Mouse (Mus musculus) lung, embryonic 15.5 days (tissue): ENCODE measurements around the gene Rgma. TPM values are rescaled to one million over a fixed set of nuclear protein-coding genes. Genes with fewer than 3 reads are reported as not detected.
A peak's percentile ranks its signal among the peaks of the same experiment; 100 is the strongest.

Experiments
- ATAC-seq: fragments of 200-750 bp; cut with Nextera tagmentation; 2 replicates; pipeline ENCODE4 v1.8.0; 2017; ENCODE audit warnings: moderate number of reproducible peaks, borderline replicate concordance; ENCODE audit not compliant: low FRiP score, low TSS enrichment; ENCODE audit errors: extremely low read depth
- H3K27ac ChIP-seq: fragments of 300-500 bp; sonication (generic); 2 replicates; pipeline ENCODE4 v1.5.1; 2015; ENCODE audit warnings: moderate library complexity, mild to moderate bottlenecking, inconsistent platforms
- H3K27me3 ChIP-seq: fragments of 300-500 bp; sonication (generic); 2 replicates; pipeline ENCODE4 v1.6.1; 2015; ENCODE audit warnings: inconsistent platforms
- H3K36me3 ChIP-seq: fragments of 300-500 bp; sonication (generic); 2 replicates; pipeline ENCODE4 v1.6.1; 2015; ENCODE audit warnings: inconsistent platforms
- H3K4me1 ChIP-seq: fragments of 300-500 bp; sonication (generic); 2 replicates; pipeline ENCODE4 v1.6.1; 2015; ENCODE audit warnings: inconsistent platforms
- H3K4me2 ChIP-seq: fragments of 300-500 bp; sonication (generic); 2 replicates; pipeline ENCODE4 v1.6.1; 2015; ENCODE audit warnings: inconsistent platforms, mild to moderate bottlenecking, moderate library complexity
- H3K4me3 ChIP-seq: fragments of 300-500 bp; sonication (generic); 2 replicates; pipeline ENCODE4 v1.5.1; 2015; ENCODE audit warnings: mild to moderate bottlenecking, inconsistent platforms
- H3K9ac ChIP-seq: fragments of 300-500 bp; sonication (generic); 2 replicates; pipeline ENCODE4 v1.6.1; 2015; ENCODE audit warnings: inconsistent platforms
- H3K9me3 ChIP-seq: fragments of 300-500 bp; sonication (generic); 2 replicates; pipeline ENCODE4 v1.6.1; 2016; ENCODE audit warnings: inconsistent platforms
- WGBS: fragments of 180-500 bp; shearing (Covaris S2); methylation state at CpG from one replicate; pipeline ENCODE4 v1.1.7; 2015; 5-methylcytosine and 5-hydroxymethylcytosine counted together
- polyA plus RNA-seq: library from polyadenylated mRNA; unstranded; fragments of >200 nt; fragmentation: Nextera tagmentation; extraction: Ambion mirVana; gene quantifications from 2 replicates; pipeline ENCODE4 v1.2.1, GENCODE M21; 2015

The Rgma gene
- polyA plus RNA-seq, 1 experiment from 2014 or later, result 12.9 TPM

GRCm38 (mm10) chr7:73391518-73392321, 16.4 kb downstream of the Rgma start:
- peak; percentile 25; the same call in 1 of the 2 replicates for ATAC-seq

GRCm38 (mm10) chr7:73392359-73392758, 17.1 kb downstream of the Rgma start:
- Histone ChIP-seq H3K27ac (peak overlapping the region; percentile 95), H3K27me3 (no peaks in the 10 kb centered on the region), H3K36me3 (no peaks in the 10 kb centered on the region)

More at GRCm38 (mm10) chr7:73391518-73392321, 16.4 kb downstream of the Rgma start:
- Histone ChIP-seq H3K9ac (peak overlapping the region; percentile 76), H3K4me3 (peak overlapping the region; percentile 80), H3K9me3 (no peaks in the 10 kb centered on the region), H3K4me2 (peak overlapping the region; percentile 76), H3K36me3 (no peaks in the 10 kb centered on the region), H3K4me1 (peaks cover 48% of the 10 kb centered on the region), H3K27me3 (no peaks in the 10 kb centered on the region), H3K27ac (peak overlapping the region; percentile 95)
- WGBS, result under 1% methylated on average over 39 of the region's 39 CpGs

GRCm38 (mm10) chr7:73393307-73394012, 18.2 kb downstream of the Rgma start:
- WGBS, result 14% methylated on average over 9 of the region's 9 CpGs
- H3K36me3 ChIP-seq, result no peaks in the 10 kb centered on the region
- H3K4me3 ChIP-seq, result peak overlapping the region; percentile 80
- H3K4me1 ChIP-seq, result peaks cover 63% of the 10 kb centered on the region
- H3K9me3 ChIP-seq, result no peaks in the 10 kb centered on the region
- H3K9ac ChIP-seq, result peak overlapping the region; percentile 76; the same call in 1 of the 2 replicates
- H3K27me3 ChIP-seq, result no peaks in the 10 kb centered on the region
- peak overlapping the region; percentile 48; the same call in 1 of the 2 replicates for H3K27ac ChIP-seq
- no peak for ATAC-seq
- peak overlapping the region; percentile 76 for H3K4me2 ChIP-seq

More at GRCm38 (mm10) chr7:73392359-73392758, 17.1 kb downstream of the Rgma start:
- Histone ChIP-seq H3K9me3 (no peaks in the 10 kb centered on the region), H3K4me3 (peak overlapping the region; percentile 80), H3K4me1 (peaks cover 52% of the 10 kb centered on the region), H3K9ac (peak overlapping the region; percentile 76), H3K4me2 (peak overlapping the region; percentile 76)
- no peak for ATAC-seq
- WGBS, result under 1% methylated on average over 9 of the region's 9 CpGs

GRCm38 (mm10) chr7:73394013-73394409, 18.7 kb downstream of the Rgma start:
- no peaks in the 10 kb centered on the region for H3K27me3 ChIP-seq
- H3K4me3 ChIP-seq, result peak overlapping the region; percentile 80
- H3K36me3 ChIP-seq, result no peaks in the 10 kb centered on the region
- H3K9ac ChIP-seq, result peak overlapping the region; percentile 76; the same call in 1 of the 2 replicates
- H3K4me1 ChIP-seq, result peaks cover 69% of the 10 kb centered on the region
- ATAC-seq, result no peak
- 35% methylated on average over 4 of the region's 4 CpGs for WGBS
- peak overlapping the region; percentile 76 for H3K4me2 ChIP-seq
- no peaks in the 10 kb centered on the region for H3K9me3 ChIP-seq
- 0 out of 2 replicates have a peak overlapping the region, but pooled peaks have one; percentile 48 for H3K27ac ChIP-seq

- H3K36me3 ChIP-seq, result no peaks in the 10 kb centered on the region
- peak overlapping the region; percentile 61; the same call in 1 of the 2 replicates for H3K27ac ChIP-seq
- peak; percentile 60 for ATAC-seq
- H3K4me3 ChIP-seq, result no peak overlapping the region
- peaks cover 75% of the 10 kb centered on the region for H3K4me1 ChIP-seq
- H3K27me3 ChIP-seq, result no peaks in the 10 kb centered on the region
- no peak overlapping the region for H3K9ac ChIP-seq
- H3K9me3 ChIP-seq, result no peaks in the 10 kb centered on the region
- WGBS, result 11% methylated on average over 11 of the region's 11 CpGs
- H3K4me2 ChIP-seq, result peak overlapping the region; percentile 61
Measured at GRCm38 (mm10) chr7:73398319-73398718, 23.0 kb downstream of the Rgma start.

- Histone ChIP-seq H3K4me3 (peak overlapping the region; percentile 25), H3K9ac (no peak overlapping the region), H3K27ac (peak overlapping the region; percentile 61), H3K4me1 (peaks cover 69% of the 10 kb centered on the region), H3K36me3 (no peaks in the 10 kb centered on the region), H3K4me2 (peak overlapping the region; percentile 61), H3K9me3 (no peaks in the 10 kb centered on the region), H3K27me3 (no peaks in the 10 kb centered on the region)
- 18% methylated on average over 19 of the region's 19 CpGs for WGBS
- peak; percentile 13; the same call in 1 of the 2 replicates for ATAC-seq
Measured at GRCm38 (mm10) chr7:73398806-73399442, 23.6 kb downstream of the Rgma start.

GRCm38 (mm10) chr7:73399501-73400044, 24.3 kb downstream of the Rgma start:
- Histone ChIP-seq H3K36me3 (peaks cover 4% of the 10 kb centered on the region), H3K4me2 (peak overlapping the region; percentile 61), H3K27me3 (no peaks in the 10 kb centered on the region), H3K4me1 (peaks cover 63% of the 10 kb centered on the region), H3K27ac (peak overlapping the region; percentile 61), H3K9me3 (no peaks in the 10 kb centered on the region), H3K4me3 (peak overlapping the region; percentile 25), H3K9ac (no peak overlapping the region)
- ATAC-seq, result peak; percentile 63
- 3% methylated on average over 19 of the region's 19 CpGs for WGBS

GRCm38 (mm10) chr7:73400051-73400916, 25.0 kb downstream of the Rgma start:
- Histone ChIP-seq H3K9ac (no peak overlapping the region), H3K4me1 (peaks cover 56% of the 10 kb centered on the region), H3K27ac (0 out of 2 replicates have a peak overlapping the region, but pooled peaks have one; percentile 5), H3K4me2 (peak overlapping the region; percentile 61), H3K9me3 (no peaks in the 10 kb centered on the region), H3K36me3 (peaks cover 9% of the 10 kb centered on the region), H3K27me3 (no peaks in the 10 kb centered on the region), H3K4me3 (peak overlapping the region; percentile 25)
- no peak; the same call in 1 of the 2 replicates for ATAC-seq
- 32% methylated on average over 20 of the region's 20 CpGs for WGBS

- no peak for ATAC-seq
- Histone ChIP-seq H3K9me3 (no peaks in the 10 kb centered on the region), H3K27me3 (no peaks in the 10 kb centered on the region), H3K4me2 (no peak overlapping the region), H3K4me1 (peaks cover 47% of the 10 kb centered on the region), H3K36me3 (peaks cover 22% of the 10 kb centered on the region), H3K27ac (no peak overlapping the region), H3K9ac (no peak overlapping the region), H3K4me3 (no peak overlapping the region)
- WGBS, result 47% methylated on average over 2 of the region's 2 CpGs
Measured at GRCm38 (mm10) chr7:73402106-73402505, 26.8 kb downstream of the Rgma start.

GRCm38 (mm10) chr7:73402671-73403070, 27.4 kb downstream of the Rgma start:
- H3K36me3 ChIP-seq, result peaks cover 23% of the 10 kb centered on the region
- 75% methylated on average over 1 of the region's 1 CpGs for WGBS
- H3K4me1 ChIP-seq, result peaks cover 42% of the 10 kb centered on the region

More at GRCm38 (mm10) chr7:73402671-73403070, 27.4 kb downstream of the Rgma start:
- Histone ChIP-seq H3K27ac (no peak overlapping the region), H3K4me3 (no peak overlapping the region), H3K4me2 (no peak overlapping the region), H3K27me3 (no peaks in the 10 kb centered on the region), H3K9ac (no peak overlapping the region), H3K9me3 (no peaks in the 10 kb centered on the region)
- ATAC-seq, result no peak
